Mouse (Mus musculus) cerebellum, adult 8-10 months (tissue): ENCODE results near the gene V1ra8.
"Not testable (repeated sequence)": the region's sequence is repeated elsewhere in the genome, so short reads cannot be mapped to it uniquely, and the experiment has no call there.

Experiments
- DNase-seq: peaks from one replicate; pipeline ENCODE4 v3.0.0; 2022

V1ra8 gene

DNA sequence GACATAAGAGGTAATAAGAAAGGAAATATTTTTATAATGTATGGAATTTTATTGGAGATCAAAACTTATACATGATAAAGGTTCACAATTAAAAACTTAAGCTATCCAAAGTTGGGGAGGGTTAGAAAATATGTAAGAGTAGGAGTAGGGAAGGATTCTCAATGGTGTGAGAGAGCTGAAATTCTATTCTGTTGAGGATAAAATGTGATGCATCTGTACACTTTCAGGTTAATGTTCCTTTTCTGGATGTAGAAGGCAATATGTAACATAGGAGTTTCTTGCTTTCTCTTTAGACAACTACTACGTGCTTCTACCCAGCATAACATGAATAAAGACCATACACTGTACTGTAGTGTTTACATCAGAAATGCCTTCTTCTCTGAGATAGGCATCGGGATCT, at the start of gene V1ra8:
Gene V1ra8, plus strand, starts transcription at position 301 of the 400 bp plus-strand sequence.
- not testable (repeated sequence) for DNase-seq

DNA sequence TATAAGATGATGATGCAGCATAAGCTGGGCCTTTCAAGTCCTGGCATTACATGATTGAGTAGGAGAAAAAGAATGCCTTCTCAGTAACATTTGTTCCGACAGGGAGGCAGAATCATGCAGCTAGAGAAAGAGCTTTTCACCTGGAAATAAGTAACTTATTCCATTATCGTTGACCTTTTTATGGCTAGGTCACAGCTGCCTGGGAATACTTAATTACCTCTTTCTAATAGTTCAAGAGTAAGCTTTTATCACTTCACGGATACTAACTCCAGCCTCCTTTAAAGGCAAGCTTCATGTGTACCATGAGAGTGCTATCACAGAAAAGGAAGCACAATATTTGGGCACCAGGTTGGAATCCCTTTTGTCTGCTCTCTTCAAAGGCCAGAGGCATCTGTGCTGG, 42.5 kb upstream of the V1ra8 start:
- DNase-seq = no peak

- no peak for DNase-seq
These were observed 28.1 kb upstream of the V1ra8 start, which contains the start of gene Vmn1r52 for GRCm38 (mm10) chr6:90174508-90174907. TSS of gene Vmn1r52 (plus strand) at chr6:90174808.

GRCm38 (mm10) chr6:90224338-90224737, 21.7 kb downstream of the V1ra8 start, which contains the start of gene Vmn1r53:
TSS of gene Vmn1r53 (minus strand) at chr6:90224438.
- DNase-seq = no peak

DNA sequence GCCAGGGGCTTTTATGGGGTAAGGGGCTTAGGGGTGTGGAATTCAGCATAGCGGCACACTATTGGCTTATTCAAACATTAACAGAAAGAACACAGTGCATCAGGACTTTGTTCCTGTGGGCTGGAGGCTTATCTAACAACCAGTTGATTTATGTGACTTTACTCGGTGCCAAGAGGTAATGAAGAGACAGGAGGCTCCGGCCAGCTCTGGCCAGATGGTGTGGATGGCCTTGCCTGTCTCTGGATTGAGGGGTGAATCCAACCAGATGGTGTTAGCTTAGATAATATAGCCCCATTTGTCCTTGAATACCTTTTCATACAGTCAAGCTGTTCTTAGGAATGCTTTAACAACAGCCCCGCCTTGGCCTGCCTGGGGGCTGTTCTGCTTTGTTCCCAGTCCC, 29.5 kb downstream of the V1ra8 start:
- DNase-seq = not testable (repeated sequence)

GRCm38 (mm10) chr6:90232681-90233080, 30.1 kb downstream of the V1ra8 start:
- no peak for DNase-seq

- DNase-seq = no peak
These were observed 41.4 kb downstream of the V1ra8 start for GRCm38 (mm10) chr6:90244019-90244418.

- no peak for DNase-seq
These were observed 43.4 kb downstream of the V1ra8 start, which contains the start of gene Vmn1r54 for GRCm38 (mm10) chr6:90246000-90246399. TSS of gene Vmn1r54 (plus strand) at chr6:90246300.
